8 mouse cellular contexts compared by ENCODE assay signal in the genomic region with DNA sequence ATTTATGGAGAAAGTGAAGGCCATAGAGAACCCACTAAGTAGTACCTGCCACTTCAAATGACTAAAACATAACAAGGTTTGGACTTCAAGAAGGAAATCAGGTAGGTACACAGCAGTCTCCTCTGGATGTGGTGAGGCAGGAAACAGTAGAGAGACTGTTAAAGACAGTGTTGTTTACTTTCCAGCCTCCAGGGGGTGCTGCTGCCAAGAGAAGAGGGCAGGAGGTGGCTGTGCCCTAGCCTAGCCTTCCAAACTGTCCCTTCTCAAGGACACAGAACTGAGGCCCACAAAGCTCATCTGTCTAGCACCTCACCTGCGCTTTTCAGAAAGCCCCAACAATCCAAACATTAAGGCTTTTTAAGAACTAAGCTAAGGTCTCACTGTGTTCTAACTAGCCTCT.
DNase-seq lines count a peak whose midpoint lies in the region; ATAC-seq and TF ChIP-seq lines count a peak whose summit lies in the region.

No protein-coding gene starts in this region.

- no peak overlapping the region for H3K4me2 ChIP-seq in lung, postnatal 0 days (replicated peaks; ENCODE audit: low read depth, low read length)

- no peak overlapping the region for H3K4me3 ChIP-seq in E14TG2a.4 (replicated peaks; ENCODE audit: low read length)
- no peak overlapping the region for H3K4me3 ChIP-seq in lung, postnatal 0 days (ENCODE audit: low read depth, low read length)

- TF ChIP-seq EP300 in lung, postnatal 0 days (IDR thresholded peaks at IDR 0.05), result no peak

- intact Hi-C loops in gastrocnemius, postnatal 14 days (cut with DNase I; ENCODE audit: low total_unique reads), result loop anchor here (10.0 kb wide), 1 partner anchor 104 kb away; no protein-coding TSS in a partner anchor

- TF ChIP-seq CTCF in E14TG2a.4 (conservative IDR thresholded peaks at IDR 0.05; ENCODE audit: low read length), result peak; percentile 69
- peak; percentile 87 for TF ChIP-seq CTCF in lung, postnatal 0 days (IDR thresholded peaks at IDR 0.05)

- peaks cover 39% of the 10 kb centered on the region for H3K4me1 ChIP-seq in E14TG2a.4 (replicated peaks; ENCODE audit: low read depth, low read length)
- no peaks in the 10 kb centered on the region for H3K4me1 ChIP-seq in lung, postnatal 0 days (ENCODE audit: insufficient read depth, low read depth, low read length)

- peak; percentile 54 for ATAC-seq in lung, postnatal 0 days
- ATAC-seq in erythroblast, adult 5-6 weeks (replicated peaks; ENCODE audit: low FRiP score, poor library complexity, severe bottlenecking), result no peak

- no peaks in the 10 kb centered on the region for H3K36me3 ChIP-seq in E14TG2a.4 (ENCODE audit: insufficient read depth, low read length)
- H3K36me3 ChIP-seq in lung, postnatal 0 days (ENCODE audit: insufficient read depth, low read length), result no peaks in the 10 kb centered on the region

- H3K9ac ChIP-seq in lung, postnatal 0 days (replicated peaks; ENCODE audit: low read depth), result no peak overlapping the region

- DNase-seq in 416B (ENCODE audit: low read depth), result peak; percentile 66
- peak; percentile 38 for DNase-seq in cerebellum, adult 11-12 months
- DNase-seq in gastrocnemius, postnatal 14 days, result peak; percentile 72
- DNase-seq in kidney, adult 8-10 months, result peak; percentile 51 to 70
- DNase-seq in lung, postnatal 0 days (ENCODE audit: low spot score), result peak; percentile 68
- peak; percentile 72 for DNase-seq in right cerebral cortex, postnatal 4 days

- no peak overlapping the region for H3K27ac ChIP-seq in lung, postnatal 0 days (ENCODE audit: low read length)

- WGBS in lung, postnatal 0 days, result 18% methylated on average over 1 of the region's 1 CpGs

- no peaks in the 10 kb centered on the region for H3K9me3 ChIP-seq in E14TG2a.4 (ENCODE audit: low read length)
- no peaks in the 10 kb centered on the region for H3K9me3 ChIP-seq in lung, postnatal 0 days (ENCODE audit: low read length)

- no peaks in the 10 kb centered on the region for H3K27me3 ChIP-seq in E14TG2a.4 (ENCODE audit: insufficient read depth, low read length)
- no peaks in the 10 kb centered on the region for H3K27me3 ChIP-seq in lung, postnatal 0 days (replicated peaks; ENCODE audit: insufficient read depth, low read length)
